Mouse (Mus musculus) CD8-positive naive resting alpha-beta T cell, adult 2 months (primary cell): Measurements from ENCODE around the gene Gm44511.
A peak's percentile ranks its signal among the peaks of the same experiment; 100 is the strongest.
"Not testable (repeated sequence)": the region's sequence is repeated elsewhere in the genome, so short reads cannot be mapped to it uniquely, and the experiment has no call there.

Experiments used
- DNase-seq, 2 experiments: peaks; one replicate each; pipeline ENCODE4 v3.0.0; 2022; ENCODE audit warnings: low read depth in 2 of 2, low spot score in 2 of 2

The Gm44511 gene

DNA sequence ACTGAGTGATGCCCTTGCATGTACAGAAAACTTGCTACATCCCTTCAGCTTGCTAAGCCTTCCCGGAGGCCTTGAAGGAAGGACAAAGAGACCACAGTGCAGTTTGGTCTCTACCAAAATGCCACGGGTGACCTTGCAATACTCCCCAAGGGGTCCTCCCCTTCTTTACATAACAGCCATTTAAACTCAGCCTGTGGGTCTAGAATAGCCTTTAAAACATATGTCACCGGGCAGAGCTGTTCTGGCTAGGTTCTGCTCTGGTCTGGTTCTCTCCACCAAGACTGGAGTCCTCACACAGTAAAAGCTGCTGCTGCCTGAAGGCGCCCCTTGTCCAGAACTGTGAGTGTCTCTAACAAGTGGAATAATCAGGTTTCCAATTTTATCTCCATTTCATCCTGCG lies 25.4 kb downstream of the Gm44511 start:
- DNase-seq = not testable (repeated sequence)

DNA sequence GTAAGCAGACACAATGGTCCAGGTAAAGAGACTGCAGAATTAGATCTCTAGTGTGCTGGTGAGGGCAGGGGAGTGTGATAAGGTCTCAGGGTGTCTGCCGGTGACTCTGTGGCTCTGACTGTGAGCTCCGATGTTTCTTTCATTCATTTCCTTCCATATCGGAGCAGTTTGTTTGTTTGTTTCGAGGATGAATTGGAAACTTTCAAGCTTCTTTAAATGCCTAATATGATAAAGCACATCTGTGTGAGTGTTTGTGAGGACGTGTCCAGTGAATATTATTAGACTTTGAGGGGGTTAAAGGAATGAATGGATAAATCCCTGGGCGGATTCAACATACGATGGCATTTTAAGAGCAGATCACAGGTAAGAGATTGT lies 26.2 kb downstream of the Gm44511 start:
- no peak for DNase-seq

GRCm38 (mm10) chr6:128799144-128799895 lies 26.8 kb downstream of the Gm44511 start:
- DNase-seq = peak; percentile 90 to 91

DNA sequence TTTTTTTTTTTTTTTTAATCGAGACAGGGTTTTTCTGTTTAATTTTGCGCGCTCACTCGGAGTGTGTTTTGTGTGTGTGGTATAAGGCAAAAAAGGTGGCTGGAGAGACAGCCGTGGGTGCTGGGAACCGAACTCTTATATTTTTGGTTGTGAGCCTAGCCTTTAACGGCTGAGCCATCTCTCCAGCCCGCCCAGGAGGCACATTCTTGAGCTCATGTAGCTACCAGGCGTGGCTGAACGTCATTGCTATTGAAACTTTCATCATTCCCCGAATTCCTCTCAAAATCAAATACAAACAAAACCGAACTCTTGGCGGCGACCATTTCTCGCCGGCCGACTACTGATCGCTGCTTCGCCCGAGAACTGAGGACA lies 27.4 kb downstream of the Gm44511 start:
- peak; percentile 83 to 84 for DNase-seq

DNA sequence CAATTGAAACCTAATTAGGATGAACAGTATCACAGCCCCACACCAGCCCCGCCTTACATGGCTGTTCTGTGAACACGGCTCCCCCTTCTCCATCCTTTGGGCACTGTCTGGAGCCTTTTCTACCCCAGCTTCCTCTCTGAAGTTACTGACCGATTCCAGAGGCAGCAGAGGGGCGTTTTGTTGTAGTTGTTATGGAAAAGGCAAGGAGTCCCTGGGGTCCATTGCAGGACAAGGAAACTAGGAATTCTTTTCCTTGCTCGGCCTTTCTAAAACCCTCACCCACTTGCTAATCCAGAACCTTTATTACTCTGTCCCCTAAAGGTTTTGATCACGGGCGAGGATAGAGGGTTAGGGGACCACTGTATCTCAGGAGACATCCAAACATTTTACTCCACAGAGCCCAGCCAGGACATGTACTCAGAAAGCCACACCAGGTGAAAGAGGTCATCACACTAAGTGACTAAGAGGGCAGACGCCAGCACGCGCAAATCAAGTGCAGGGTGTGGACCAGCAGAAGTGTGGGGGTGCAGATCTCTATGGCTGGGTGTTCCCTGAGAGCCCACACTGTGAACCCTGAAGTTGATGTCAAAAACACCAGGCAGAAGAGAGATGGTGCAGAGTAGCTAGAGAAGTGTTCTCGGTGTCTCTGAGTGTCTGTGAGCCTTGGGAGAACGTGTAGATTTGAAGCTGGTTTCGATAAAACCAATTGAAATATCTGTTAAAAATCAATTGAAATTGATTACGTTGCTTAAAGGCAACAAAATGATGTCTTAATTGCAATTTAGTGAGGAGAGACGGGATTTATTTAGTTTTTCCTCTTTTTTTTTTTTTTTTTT lies 28.0 kb downstream of the Gm44511 start:
- DNase-seq = peak; percentile 21 to 25

DNA sequence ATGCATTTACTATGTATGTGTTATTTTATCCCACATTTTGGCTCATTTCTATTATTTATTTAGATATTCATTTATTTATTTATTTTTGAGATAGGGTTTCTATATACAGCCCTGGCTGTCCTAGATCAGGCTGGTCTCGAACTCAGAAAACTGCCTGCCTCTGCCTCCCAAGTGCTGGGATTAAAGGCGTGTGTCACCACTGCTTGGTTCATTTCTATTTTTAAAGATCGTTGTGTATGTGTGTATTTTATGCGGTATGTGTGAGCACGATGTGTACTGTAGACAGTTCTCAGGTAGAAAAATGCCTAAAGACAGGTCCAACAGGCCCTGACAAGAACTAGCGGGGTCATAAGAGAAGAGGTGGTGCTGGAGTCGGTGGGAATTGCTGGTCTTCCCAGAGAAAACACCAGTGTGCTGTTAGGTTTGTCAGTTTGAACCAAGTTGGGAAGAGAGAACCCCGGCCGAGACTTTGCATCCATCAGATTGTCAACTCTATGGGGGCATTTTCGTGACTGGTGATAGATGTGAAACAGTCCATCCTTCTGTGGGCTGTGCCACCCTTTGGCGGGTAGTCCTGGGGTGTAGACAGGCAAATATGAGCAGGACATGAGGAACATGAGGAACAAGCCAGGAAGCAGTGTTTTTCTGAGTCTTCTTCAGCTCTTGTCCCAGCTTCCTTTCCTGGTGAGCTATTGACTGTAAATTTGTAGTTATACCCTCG lies 28.8 kb downstream of the Gm44511 start:
- DNase-seq = no peak

DNA sequence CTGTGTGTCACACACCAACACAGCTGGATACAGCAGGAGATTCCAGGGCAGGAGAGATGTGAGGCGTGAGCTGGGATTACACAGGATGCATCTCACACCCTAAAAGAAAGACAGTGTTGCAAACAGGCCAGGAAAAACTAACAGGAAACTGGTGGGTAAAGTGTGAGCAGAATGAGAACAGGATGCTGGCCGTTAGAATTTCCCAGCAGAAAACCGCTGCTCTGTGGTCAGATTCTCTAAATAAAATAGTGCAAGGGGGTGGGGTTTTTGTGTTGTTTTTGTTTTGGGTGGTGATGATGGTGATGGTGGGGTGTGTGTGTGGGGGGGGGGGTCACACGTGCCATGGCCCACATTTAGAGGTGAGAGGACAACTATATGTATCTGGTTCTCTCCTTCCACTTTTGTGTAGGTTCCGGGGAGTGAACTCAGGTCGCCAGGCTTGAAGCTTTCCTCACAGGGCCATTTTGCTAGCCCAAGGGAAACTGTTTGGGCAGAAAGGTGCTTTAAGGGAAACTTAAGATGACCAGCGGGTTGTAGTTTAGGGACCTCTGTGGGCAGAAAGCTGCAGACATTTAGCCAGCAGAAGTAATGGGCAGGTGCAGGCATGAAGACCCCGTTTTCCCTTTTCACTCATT lies 29.7 kb downstream of the Gm44511 start:
- DNase-seq = peak; percentile 30 to 51

- DNase-seq = no peak
These were observed 32.4 kb downstream of the Gm44511 start for GRCm38 (mm10) chr6:128793734-128794133.

DNA sequence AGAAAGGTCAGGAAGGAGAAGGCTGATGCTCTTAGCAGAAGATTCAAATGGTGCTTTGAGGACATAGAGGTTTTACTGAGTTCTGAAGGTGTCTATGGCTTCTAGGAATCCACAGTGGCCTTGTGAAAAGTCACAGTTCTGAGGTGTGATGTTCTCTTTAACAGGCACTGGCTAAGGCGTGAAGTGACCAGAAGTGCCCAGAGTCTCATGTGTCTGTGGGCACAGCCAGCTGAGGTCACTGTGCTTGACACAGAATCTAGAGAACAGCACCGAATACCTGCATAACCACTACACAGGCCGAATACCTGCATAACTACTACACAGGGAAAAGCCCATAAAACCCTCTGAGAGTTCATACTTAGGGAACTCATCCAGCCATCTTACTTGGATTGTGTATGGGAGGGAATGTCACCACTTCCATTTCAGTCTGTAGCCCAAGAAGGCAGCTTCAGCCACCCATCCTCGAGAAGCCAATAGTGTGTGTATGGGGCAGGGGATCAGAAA lies 35.6 kb downstream of the Gm44511 start:
- not testable (repeated sequence) for DNase-seq

GRCm38 (mm10) chr6:128789115-128789514 lies 37.0 kb downstream of the Gm44511 start, which contains the start of gene Klrb1c:
Gene Klrb1c, minus strand, starts transcription at chr6:128789215.
- no peak for DNase-seq

DNA sequence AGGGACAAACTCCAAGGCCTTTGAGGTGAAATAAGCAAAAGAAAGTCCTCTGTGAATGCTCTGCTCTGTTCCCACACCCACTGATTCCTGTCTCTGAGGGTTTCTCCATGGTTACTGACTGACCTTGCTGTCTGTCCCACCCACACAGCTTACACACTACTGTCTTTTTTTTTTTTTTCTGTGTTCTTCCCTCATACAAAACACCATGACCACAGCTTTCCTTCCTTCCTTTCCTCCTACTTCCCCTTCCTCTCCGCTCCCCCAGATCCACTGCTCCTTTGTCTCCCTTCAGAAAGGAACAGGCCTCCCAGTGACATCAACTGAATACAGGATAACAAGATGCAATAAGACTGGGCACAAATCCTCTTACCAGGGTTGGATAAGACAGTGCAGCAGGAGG lies 37.6 kb downstream of the Gm44511 start:
- no peak for DNase-seq

DNA sequence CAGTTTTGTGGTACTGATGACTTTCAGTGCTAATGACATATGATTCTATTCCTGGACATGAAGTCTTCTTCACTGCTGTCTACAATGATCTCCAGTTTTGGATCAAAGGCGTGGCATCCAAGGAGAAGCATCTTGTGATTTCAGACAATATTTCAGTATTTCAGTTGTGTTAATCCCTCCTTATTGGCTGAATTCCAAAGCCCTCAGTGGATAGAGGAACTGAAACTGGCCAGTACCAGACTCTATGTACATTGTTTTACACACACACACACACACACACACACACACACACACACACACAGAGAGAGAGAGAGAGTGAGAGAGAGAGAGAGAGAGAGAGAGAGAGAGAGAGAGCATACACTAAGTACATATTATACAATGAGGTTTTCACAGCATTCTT lies 39.7 kb downstream of the Gm44511 start:
- DNase-seq = not testable (repeated sequence)

GRCm38 (mm10) chr6:128769481-128770253 lies 56.4 kb downstream of the Gm44511 start:
- DNase-seq = no peak

- DNase-seq = no peak
These were observed 58.1 kb downstream of the Gm44511 start for GRCm38 (mm10) chr6:128768047-128768446.

- DNase-seq = peak; percentile 35 to 50
These were observed 59.4 kb downstream of the Gm44511 start for GRCm38 (mm10) chr6:128766486-128767254.

- DNase-seq = no peak
These were observed 60.9 kb downstream of the Gm44511 start for GRCm38 (mm10) chr6:128765211-128765610.

DNA sequence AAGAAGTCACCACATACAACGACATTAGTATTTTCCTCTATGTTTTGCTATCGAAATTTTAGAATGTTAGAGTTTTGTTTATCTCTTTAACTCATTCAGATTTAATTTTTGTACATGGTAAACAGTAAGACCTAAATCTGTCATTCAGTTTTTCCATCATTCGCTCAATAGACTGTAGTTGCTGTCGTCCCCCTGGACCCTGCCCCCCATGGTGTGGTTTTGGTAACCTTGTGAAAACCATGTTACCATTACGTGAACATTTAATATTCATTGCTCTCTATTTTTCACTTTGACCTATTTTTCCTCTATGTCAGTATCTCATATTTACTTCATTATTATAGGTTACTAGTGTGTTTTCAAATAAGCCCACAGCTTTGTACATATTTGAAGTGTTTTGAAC lies 61.5 kb downstream of the Gm44511 start:
- DNase-seq = no peak

- peak; percentile 96 to 98 for DNase-seq
These were observed 62.2 kb downstream of the Gm44511 start for GRCm38 (mm10) chr6:128763736-128764523.
